Mouse (Mus musculus) neural tube, postnatal 0 days (tissue): Measurements from ENCODE around the gene Dmp1. TPM values are rescaled to one million over a fixed set of nuclear protein-coding genes. Genes with fewer than 3 reads are reported as not detected.

Experiments used
- polyA plus RNA-seq: library from polyadenylated mRNA; unstranded; fragments of >200 nt; fragmentation: Nextera tagmentation; extraction: Ambion mirVana; gene quantifications from 2 replicates; pipeline ENCODE4 v1.2.1, GENCODE M21; 2015

The Dmp1 gene
- 0.61 and 1.1 TPM in 2 replicates for polyA plus RNA-seq

GRCm38 (mm10) chr5:104202351-104202750, at the start of gene Dmp1:
Gene Dmp1 (plus strand): TSS chr5:104202613.

GRCm38 (mm10) chr5:104170412-104170811, 32.0 kb upstream of the Dmp1 start, which contains the start of gene Dspp:
Gene Dspp (plus strand): TSS chr5:104170712.

Other genes starting within 250 kb of the Dmp1 start
- 0.28 TPM in 1 of 2 replicates, not detected in the other for gene Hsd17b13, start 225.2 kb upstream of the Dmp1 start, polyA plus RNA-seq
- 6.1 and 7.9 TPM in 2 replicates for gene Hsd17b11, start 180.7 kb upstream of the Dmp1 start, polyA plus RNA-seq
- 99.0 and 100 TPM in 2 replicates for gene Nudt9, start 156.3 kb upstream of the Dmp1 start, polyA plus RNA-seq
- gene Gm17660, start 125.0 kb upstream of the Dmp1 start, polyA plus RNA-seq: 0.66 TPM in 1 of 2 replicates, not detected in the other
- gene Sparcl1, start 88.9 kb upstream of the Dmp1 start, polyA plus RNA-seq: 1,210 and 1,268 TPM in 2 replicates
- 0.06 TPM in 1 of 2 replicates, not detected in the other for gene Dspp, start 31.9 kb upstream of the Dmp1 start, polyA plus RNA-seq
- gene Ibsp, start 96.6 kb downstream of the Dmp1 start, polyA plus RNA-seq: 7.7 and 9.6 TPM in 2 replicates
- 0.09 TPM in 1 of 2 replicates, not detected in the other for gene Mepe, start 122.7 kb downstream of the Dmp1 start, polyA plus RNA-seq
- gene Spp1, start 232.5 kb downstream of the Dmp1 start, polyA plus RNA-seq: 29.6 and 89.0 TPM in 2 replicates